11 mouse cellular contexts compared by ENCODE assay signal in genomic region chr2:4260324-4261058, GRCm38 (mm10).
A peak's percentile ranks its signal among the peaks of the same experiment; 100 is the strongest.
DNase-seq lines count a peak whose midpoint lies in the region; ATAC-seq and TF ChIP-seq lines count a peak whose summit lies in the region.
"Had no signal": no experiment of that assay in that cellular context is flagged by ENCODE, and none has a peak within 500 bp of the region (broad histone marks: within the 10 kb centered on the region; RNA-seq: fewer than 3 reads in every experiment).

No protein-coding gene starts in this region.

- no peaks in the 10 kb centered on the region for H3K4me1 ChIP-seq in lung, embryonic 14.5 days (ENCODE audit: insufficient read depth)
- no peaks in the 10 kb centered on the region for H3K4me1 ChIP-seq in lung, adult 2 months (ENCODE audit: control insufficient read depth, insufficient read depth, low read length)
- H3K4me1 ChIP-seq in embryonic facial prominence, embryonic 14.5 days (ENCODE audit: control insufficient read depth, insufficient read depth, low read length), result no peaks in the 10 kb centered on the region
- no peaks in the 10 kb centered on the region for H3K4me1 ChIP-seq in stomach, postnatal 0 days (replicated peaks; ENCODE audit: control insufficient read depth, insufficient read depth)
- H3K4me1 ChIP-seq: limb, embryonic 12.5 days had no signal

- TF ChIP-seq POLR2A in lung, adult 2 months (IDR thresholded peaks at IDR 0.05; ENCODE audit: borderline replicate concordance, extremely low read depth, low read depth, low read length), result no peak

- no peak overlapping the region for H3K4me2 ChIP-seq in lung, embryonic 14.5 days
- H3K4me2 ChIP-seq in embryonic facial prominence, embryonic 14.5 days (ENCODE audit: low read depth, low read length), result no peak overlapping the region
- H3K4me2 ChIP-seq in stomach, postnatal 0 days (replicated peaks; ENCODE audit: low read depth), result no peak overlapping the region
- H3K4me2 ChIP-seq: limb, embryonic 12.5 days had no signal

- H3K27me3 ChIP-seq in lung, embryonic 14.5 days (ENCODE audit: insufficient read depth, low read length), result no peaks in the 10 kb centered on the region
- H3K27me3 ChIP-seq in embryonic facial prominence, embryonic 14.5 days (replicated peaks; ENCODE audit: control insufficient read depth, insufficient read depth, low read length), result no peaks in the 10 kb centered on the region
- H3K27me3 ChIP-seq in stomach, postnatal 0 days (ENCODE audit: control insufficient read depth, insufficient read depth, low read length), result no peaks in the 10 kb centered on the region
- H3K27me3 ChIP-seq: limb, embryonic 12.5 days had no signal

- H3K36me3 ChIP-seq in lung, embryonic 14.5 days (ENCODE audit: insufficient read depth), result no peaks in the 10 kb centered on the region
- no peaks in the 10 kb centered on the region for H3K36me3 ChIP-seq in embryonic facial prominence, embryonic 14.5 days (ENCODE audit: control insufficient read depth, insufficient read depth, low read length)
- H3K36me3 ChIP-seq in stomach, postnatal 0 days (ENCODE audit: control insufficient read depth, insufficient read depth, low read length), result no peaks in the 10 kb centered on the region
- H3K36me3 ChIP-seq: G1E; limb, embryonic 12.5 days had no signal

- 44% methylated on average over 10 of the region's 10 CpGs for WGBS in lung, embryonic 14.5 days
- 42% methylated on average over 10 of the region's 10 CpGs for WGBS in lung, adult 2 months
- WGBS in embryonic facial prominence, embryonic 14.5 days, result 54% methylated on average over 10 of the region's 10 CpGs
- WGBS in stomach, postnatal 0 days, result 49% methylated on average over 10 of the region's 10 CpGs

- no peak for ATAC-seq in lung, embryonic 14.5 days (ENCODE audit: insufficient read depth)
- ATAC-seq in embryonic facial prominence, embryonic 14.5 days (ENCODE audit: low read depth), result no peak; the same call in 1 of the 2 replicates
- peak; percentile 89 for ATAC-seq in stomach, postnatal 0 days (ENCODE audit: low FRiP score, low TSS enrichment)

- H3K9ac ChIP-seq in lung, embryonic 14.5 days, result no peak overlapping the region
- no peak overlapping the region for H3K9ac ChIP-seq in embryonic facial prominence, embryonic 14.5 days (ENCODE audit: low read depth, low read length)
- no peak overlapping the region for H3K9ac ChIP-seq in stomach, postnatal 0 days (ENCODE audit: low read length)
- H3K9ac ChIP-seq: limb, embryonic 12.5 days had no signal

- no peak for TF ChIP-seq EP300 in stomach, postnatal 0 days (optimal IDR thresholded peaks at IDR 0.05)

- no peaks in the 10 kb centered on the region for H3K9me3 ChIP-seq in lung, embryonic 14.5 days (ENCODE audit: low read depth, low read length)
- no peaks in the 10 kb centered on the region for H3K9me3 ChIP-seq in embryonic facial prominence, embryonic 14.5 days (ENCODE audit: control insufficient read depth, low read length)
- no peaks in the 10 kb centered on the region for H3K9me3 ChIP-seq in stomach, postnatal 0 days (ENCODE audit: control insufficient read depth, low read length)
- H3K9me3 ChIP-seq: G1E had no signal

- DNase-seq in lung, embryonic 14.5 days, result peak; percentile 20
- no peak for DNase-seq in lung, adult 2 months
- DNase-seq in embryonic facial prominence, embryonic 14.5 days (ENCODE audit: low spot score), result peak; percentile 64
- peak; percentile 5 for DNase-seq in lung, postnatal 36 days
- peak; percentile 26 for DNase-seq in stomach, postnatal 0 days (ENCODE audit: low spot score)
- DNase-seq in cerebellum, adult 9-10 months, result no peak
- no peak for DNase-seq in frontal cortex, postnatal 36 days (ENCODE audit: low spot score in 2 of 2)
- DNase-seq in frontal cortex, postnatal 10 days (ENCODE audit: low spot score in 2 of 2), result no peak
- DNase-seq: thymus, postnatal 14 days had no signal

- no peak overlapping the region for H3K27ac ChIP-seq in lung, embryonic 14.5 days (ENCODE audit: low read depth)
- H3K27ac ChIP-seq in embryonic facial prominence, embryonic 14.5 days (replicated peaks; ENCODE audit: low read depth, low read length), result no peak overlapping the region
- no peak overlapping the region for H3K27ac ChIP-seq in stomach, postnatal 0 days (replicated peaks)
- H3K27ac ChIP-seq: limb, embryonic 12.5 days had no signal

- no peak for TF ChIP-seq CTCF in lung, embryonic 14.5 days (IDR thresholded peaks at IDR 0.05; ENCODE audit: low read depth)
- no peak for TF ChIP-seq CTCF in lung, adult 2 months (IDR thresholded peaks at IDR 0.05; ENCODE audit: insufficient read depth, low read length)
- TF ChIP-seq CTCF in stomach, postnatal 0 days (IDR thresholded peaks at IDR 0.05; ENCODE audit: low read depth), result no peak

- H3K4me3 ChIP-seq in lung, embryonic 14.5 days (ENCODE audit: low read depth, low read length), result no peak overlapping the region
- no peak overlapping the region for H3K4me3 ChIP-seq in lung, adult 2 months (replicated peaks; ENCODE audit: extremely low read depth, low read depth, low read length)
- no peak overlapping the region for H3K4me3 ChIP-seq in embryonic facial prominence, embryonic 14.5 days (ENCODE audit: low read depth, low read length)
- no peak overlapping the region for H3K4me3 ChIP-seq in stomach, postnatal 0 days (ENCODE audit: low read depth, low read length)
- H3K4me3 ChIP-seq: limb, embryonic 12.5 days had no signal

Comparison
In these comparisons a context has a peak if more than half of its experiments do, and no peak if none do; other contexts are left out.
1. DNase-seq: peak in lung, embryonic 14.5 days (single experiment), embryonic facial prominence, embryonic 14.5 days (single experiment), lung, postnatal 36 days (single experiment) and stomach, postnatal 0 days (single experiment); none in lung, adult 2 months (single experiment), cerebellum, adult 9-10 months (single experiment), frontal cortex, postnatal 36 days (0 of 2) and frontal cortex, postnatal 10 days (0 of 2).